Mouse (Mus musculus) heart, postnatal 25 days (tissue): ENCODE results near the gene Cwc25. TPM values are rescaled to one million over a fixed set of nuclear protein-coding genes. Genes with fewer than 3 reads are reported as not detected.
A peak's percentile ranks its signal among the peaks of the same experiment; 100 is the strongest.
"Not testable (repeated sequence)": the region's sequence is repeated elsewhere in the genome, so short reads cannot be mapped to it uniquely, and the experiment has no call there.

Experiments
- DNase-seq: peaks from one replicate; pipeline ENCODE4 v3.0.0; 2022; ENCODE audit warnings: low spot score
- intact Hi-C: fragments of 180-260 bp; cut with DNase I; formaldehyde crosslinking; loops from one replicate; pipeline ENCODE4 v1.15.1; 2025
- total RNA-seq, 2 experiments: library from RNA; stranded (reverse); gene quantifications; 2 replicates each; pipeline ENCODE4 v1.2.3; 2021

The Cwc25 gene
- total RNA-seq, 2 experiments from 2014 or later = 7.0 to 7.2 TPM

DNA sequence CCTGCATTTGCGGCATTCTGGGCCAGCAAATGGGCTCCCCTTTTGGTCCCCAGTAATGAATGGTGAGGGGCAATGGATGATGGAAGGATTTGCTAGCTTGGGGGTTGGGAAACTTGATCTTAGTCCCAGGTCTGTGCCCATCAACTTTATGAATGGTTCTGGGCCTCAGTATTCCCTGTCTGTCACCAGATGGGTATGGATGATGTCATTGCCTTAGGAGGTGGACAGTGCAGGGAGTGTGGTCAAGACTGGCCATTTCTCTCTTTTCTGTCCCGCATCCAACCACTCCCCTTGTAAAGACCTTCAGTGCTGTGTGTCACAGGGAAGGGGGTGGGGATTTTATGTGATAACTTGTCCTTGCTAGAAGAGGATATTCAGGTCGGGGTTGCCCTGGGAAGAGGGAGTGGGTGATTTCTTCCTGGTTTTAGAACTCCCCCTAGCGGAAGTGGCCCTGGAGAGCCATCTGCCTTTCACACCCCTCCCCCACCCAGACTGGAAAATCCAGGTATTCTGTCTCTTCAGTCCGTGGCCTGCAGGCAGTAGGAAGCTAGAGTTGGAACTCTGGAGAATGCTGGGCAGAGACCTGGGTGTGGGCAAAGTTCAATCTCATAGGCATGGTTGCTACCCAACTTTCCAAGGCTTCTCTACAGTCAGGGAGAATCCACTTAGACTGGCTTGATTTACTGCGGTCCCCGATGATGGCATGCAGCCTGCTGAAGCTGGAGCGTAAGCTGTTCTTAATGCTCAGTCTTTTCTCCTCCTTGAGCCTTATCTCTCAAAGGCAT lies 35.2 kb upstream of the Cwc25 start:
- intact Hi-C loops = loop anchor here (2.0 kb wide), 2 partner anchors 19 to 39 kb away; partner anchors contain the start of gene B230217C12Rik
- no peak for DNase-seq

DNA sequence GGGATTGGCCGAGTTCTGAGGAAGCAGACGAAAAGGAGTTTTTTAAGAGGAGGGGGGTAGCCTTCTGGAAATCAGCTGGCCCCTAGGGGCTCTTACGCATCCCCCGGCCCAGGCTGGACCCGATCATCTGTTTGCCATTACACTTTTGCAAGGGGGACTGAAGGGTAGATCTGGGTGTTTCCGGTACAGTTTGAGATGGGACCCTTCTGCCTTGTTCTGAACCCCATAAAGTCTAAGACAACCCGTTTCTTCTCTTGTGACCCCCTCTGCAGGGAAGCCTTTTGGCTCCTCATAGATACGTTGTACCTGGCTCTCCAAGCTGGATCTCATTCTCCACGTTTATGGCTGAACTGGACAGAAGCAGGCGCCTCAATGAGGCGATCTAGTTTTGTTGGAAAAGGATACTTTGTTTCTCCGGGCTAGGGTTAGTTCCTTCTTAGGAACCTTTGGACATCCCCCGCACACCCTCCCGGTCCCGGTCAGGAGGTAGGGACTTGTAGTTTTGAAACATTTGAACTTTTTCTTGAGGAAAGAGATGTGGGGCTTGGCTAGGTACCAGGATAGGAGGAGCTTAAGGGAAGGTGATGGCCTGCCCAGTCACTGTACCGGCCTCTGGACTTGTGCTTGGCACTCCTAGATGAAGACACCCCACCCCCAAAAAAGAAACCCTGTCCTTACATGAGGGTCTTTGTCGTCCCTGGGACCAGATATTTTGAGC lies 34.5 kb upstream of the Cwc25 start:
- intact Hi-C loops = loop anchor here (2.0 kb wide), 2 partner anchors 20 to 40 kb away; partner anchors contain the start of gene B230217C12Rik
- DNase-seq = no peak

DNA sequence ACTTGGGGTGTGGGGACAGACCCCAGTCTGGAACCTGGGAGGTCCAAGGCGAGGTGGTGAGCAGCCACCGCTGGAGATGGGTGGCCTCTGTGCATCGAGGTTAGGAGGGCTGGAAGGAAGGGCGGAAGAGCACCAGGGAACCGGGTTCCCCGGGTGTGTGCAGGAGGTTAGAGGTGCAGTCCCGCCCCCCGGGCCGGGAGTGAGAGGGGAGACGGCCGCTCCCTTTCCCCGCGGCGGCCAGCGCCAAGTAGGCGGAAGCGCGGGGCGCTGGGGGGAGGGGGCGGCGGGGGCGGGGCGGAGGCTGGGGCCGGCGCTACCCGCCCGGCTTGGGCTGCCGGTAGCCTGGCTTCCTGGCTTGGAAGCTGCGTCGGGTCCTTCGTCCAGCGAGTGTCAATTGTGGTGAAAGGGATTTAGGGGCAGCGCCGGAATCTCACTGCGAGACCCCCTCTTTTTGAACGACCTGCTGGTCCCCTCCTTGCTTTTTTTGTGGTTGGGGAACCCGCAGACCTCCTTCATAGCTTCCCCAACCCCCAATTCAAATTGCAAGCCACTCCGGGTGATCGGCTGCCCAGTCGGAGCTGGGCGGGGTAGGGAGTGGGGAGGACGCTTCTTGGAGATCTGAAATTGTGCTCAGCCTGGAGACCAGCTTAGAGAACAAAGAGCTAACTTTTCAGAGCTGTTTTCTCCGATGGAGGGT lies 33.8 kb upstream of the Cwc25 start:
- DNase-seq = peak; percentile 71
- intact Hi-C loops = loop anchor here (2.0 kb wide), 2 partner anchors 21 to 41 kb away; partner anchors contain the start of gene B230217C12Rik

DNA sequence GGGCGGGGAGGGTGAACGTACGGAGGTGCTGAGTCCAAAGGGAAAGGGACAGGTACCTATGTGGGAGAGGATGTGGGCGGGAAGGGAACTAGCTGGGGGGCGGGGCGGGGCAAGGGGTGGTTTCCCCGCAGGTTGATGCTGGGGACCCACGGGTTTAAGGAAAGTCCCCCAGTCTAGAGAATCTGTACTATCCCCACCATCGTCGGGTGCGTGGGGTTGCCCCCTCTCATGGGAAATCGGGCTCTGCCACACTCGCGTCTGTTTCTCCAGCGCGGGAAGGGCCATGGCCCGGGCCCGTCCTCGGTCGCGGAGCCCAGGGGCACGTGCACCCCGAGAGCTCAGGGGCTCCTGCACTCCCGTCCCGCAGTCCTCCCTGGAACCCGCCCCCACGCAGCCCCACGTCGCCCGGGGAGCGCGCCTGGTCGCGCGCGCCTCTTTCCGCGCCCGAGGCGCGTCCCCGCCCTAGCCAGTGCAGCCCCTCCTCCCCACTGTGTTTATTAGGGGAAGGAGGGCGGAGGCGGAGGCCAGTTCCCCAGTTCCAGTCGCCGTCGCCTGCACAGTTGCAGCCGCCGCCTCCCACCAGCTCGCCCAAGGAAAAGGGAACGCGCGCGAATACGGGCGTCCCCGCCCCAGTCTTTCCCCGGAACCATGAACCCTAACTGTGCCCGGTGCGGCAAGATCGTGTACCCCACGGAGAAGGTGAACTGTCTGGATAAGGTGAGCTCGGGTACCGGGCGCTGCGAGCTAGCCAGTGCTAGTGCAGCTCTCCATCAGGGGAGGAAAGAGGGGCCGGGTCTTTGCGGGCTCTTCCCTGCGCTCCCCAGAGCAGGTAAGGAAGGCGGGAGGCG lies 33.0 kb upstream of the Cwc25 start:
- intact Hi-C loops = no loop called here
- peak; percentile 80 for DNase-seq

DNA sequence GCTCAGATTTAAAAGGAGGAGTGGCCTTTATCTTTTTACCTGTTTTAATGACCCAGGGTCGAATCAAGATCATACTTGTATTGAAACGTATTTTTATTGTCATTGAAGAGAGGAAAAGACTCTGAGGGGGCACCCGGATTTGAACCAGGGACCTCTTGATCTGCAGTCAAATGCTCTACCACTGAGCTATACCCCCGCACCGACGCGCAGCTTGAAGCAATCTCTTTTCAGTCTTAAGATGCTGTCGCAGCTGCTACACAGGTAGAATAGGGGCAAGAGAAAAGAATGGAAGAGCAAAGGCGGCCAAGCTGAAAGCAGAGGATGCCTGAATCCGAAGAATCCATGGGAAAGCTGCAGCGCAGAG lies 32.4 kb upstream of the Cwc25 start, which contains the start of gene Lasp1:
Gene Lasp1 (plus strand): TSS at position 219 of the 364 bp plus-strand sequence.
- intact Hi-C loops = no loop called here
- no peak for DNase-seq

DNA sequence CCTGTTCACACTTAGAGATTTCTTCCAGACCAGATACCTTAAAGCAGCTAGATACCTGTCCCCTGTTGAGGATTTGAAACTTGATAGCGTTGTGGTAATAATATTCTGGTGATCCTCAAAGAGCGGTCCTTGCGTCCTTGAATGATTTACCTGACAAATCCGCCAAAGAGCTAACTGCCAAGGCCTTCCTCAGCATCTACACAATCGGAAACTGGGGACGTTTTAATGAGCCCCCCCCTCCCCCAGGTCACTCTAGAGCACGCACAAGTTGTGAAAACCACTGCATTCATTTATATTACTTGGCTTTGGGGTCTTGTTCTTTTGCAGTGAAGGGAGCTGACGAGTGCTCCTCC lies 31.7 kb upstream of the Cwc25 start:
- no peak for DNase-seq
- intact Hi-C loops = no loop called here

DNA sequence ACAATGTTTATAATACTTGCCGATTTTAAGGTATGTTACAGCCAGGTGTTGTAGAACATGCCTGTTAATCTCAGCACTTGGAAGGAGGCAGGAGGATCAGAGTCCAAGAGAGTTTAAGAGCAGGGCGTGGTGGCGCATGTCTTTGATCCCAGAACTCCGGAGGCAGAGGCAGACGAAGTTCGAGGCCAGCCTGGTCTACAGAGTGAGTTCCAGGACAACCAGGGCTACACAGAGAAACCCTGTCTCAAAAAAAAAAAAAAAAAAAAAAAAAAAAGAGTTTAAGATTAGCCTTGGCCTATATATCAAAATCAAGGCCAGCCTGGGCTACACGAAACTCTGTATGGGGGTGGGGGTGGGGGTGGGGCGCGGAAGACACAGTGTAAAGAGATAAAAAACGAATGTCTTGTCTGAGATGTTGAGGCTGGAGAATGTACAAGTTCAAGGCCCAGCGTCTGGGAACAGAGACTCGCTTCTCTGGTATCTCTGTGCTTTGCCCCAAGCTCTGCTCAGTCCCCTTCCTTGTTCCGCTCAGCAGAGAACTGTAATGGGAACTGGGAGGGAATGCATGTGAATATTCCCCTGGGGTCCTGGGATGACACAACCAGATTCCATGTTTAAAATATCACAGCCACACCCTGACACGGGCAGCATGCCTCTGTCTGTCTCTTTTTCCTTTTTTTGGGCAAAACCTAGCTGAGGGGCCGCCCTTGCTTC lies 31.2 kb upstream of the Cwc25 start:
- intact Hi-C loops = no loop called here
- no peak for DNase-seq

DNA sequence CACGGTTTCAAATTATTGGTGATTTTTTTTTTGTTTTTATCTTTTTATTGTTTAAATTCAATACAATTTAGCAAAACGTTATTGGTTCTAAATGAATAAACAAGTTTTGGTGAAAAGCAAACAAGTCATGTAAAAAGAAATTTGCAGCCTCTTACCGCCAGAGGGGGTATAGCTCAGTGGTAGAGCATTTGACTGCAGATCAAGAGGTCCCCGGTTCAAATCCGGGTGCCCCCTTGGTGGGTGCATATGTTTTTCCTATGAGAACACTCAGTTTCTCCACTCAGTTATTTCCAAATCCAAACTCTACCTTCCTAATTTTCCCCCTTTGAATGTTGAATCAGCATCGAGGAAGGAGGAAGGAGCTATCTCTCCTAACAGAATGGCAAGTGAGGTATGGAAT lies 30.6 kb upstream of the Cwc25 start:
- intact Hi-C loops = no loop called here
- no peak for DNase-seq

DNA sequence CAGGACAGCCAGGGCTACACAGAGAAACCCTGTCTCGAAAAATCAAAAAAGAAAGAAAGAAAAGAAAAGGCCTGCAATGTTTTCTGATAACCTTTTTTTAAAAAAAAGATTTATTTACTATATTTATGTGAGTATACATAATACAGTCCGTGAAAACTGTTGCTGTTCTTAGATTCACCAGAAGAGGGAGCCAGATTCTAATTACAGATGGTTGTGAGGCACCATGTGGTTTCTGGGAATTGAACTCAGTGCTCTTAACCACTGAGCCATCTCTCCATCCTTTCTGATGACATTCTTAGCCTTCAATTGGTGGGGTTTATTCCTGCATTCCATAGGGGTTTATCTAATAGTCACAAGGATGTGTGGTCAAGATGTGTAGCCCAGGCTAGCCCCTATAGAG lies 26.8 kb upstream of the Cwc25 start:
- intact Hi-C loops = loop anchor here (2.0 kb wide), 1 partner anchor 196 kb away; no protein-coding TSS in a partner anchor
- DNase-seq = no peak

DNA sequence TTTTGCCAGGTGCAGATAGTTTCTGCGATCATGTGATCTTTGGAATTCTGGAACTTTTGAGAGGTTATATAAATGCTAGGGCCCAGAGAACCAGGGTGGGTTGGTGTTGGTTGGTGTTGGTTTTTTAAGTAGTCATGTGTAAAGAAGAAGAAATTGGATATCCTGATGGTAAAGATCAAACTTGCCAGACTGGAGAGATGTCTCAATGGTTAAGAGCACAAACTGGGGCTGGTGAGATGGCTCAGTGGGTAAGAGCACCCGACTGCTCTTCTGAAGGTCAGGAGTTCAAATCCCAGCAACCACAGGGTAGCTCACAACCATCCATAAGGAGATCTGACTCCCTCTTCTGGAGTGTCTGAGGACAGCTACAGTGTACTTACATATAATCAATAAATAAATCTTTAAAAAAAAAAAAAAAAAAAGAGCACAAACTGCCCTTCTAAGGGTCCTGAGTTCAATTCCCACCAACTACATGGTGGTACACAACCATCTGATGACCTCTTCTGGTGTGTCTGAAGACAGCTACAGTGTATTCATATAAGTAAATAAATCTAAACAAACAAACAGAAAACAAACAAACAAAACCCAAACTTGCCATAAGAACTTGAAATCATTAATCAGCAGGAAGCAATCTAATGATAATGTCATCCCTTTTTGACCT lies 24.6 kb upstream of the Cwc25 start:
- DNase-seq, intact Hi-C loops: not testable (repeated sequence)

DNA sequence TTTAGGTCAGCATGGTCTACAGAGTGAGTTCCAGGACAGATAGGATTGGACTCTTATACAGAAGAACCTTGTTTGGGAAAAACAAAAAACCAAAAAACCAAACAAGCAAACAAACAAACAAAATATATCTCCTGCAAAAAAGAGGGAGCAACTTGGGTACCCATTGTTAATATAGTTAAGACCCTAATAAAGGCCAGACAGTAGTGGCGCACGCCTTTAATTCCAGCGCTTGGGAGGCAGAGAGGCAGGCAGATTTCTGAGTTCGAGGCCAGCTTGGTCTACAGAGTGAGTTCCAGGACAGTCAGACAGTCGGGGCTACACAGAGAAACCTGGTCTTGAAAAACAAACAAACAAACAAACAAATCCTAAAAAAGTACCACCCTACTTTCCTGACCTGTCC lies 23.4 kb upstream of the Cwc25 start:
- intact Hi-C loops = no loop called here
- no peak for DNase-seq

DNA sequence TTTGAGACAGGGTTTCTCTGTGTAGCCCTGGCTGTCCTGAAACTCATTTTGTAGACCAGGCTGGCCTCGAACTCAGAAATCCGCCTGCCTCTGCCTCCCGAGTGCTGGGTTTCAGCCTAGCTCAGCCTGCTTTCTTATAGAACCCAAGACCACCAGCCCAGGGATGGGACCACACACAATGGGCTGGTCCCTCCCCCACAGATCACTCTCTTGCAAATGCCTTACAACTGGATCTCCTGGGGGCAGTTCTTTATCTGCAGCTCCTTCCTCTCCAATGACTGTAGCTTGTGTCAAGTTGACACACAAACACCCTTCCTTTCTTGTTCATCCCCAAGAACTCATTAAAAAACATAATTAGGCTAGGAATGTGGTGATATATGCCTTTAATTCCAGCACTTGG lies 21.6 kb upstream of the Cwc25 start:
- intact Hi-C loops = no loop called here
- no peak for DNase-seq

DNA sequence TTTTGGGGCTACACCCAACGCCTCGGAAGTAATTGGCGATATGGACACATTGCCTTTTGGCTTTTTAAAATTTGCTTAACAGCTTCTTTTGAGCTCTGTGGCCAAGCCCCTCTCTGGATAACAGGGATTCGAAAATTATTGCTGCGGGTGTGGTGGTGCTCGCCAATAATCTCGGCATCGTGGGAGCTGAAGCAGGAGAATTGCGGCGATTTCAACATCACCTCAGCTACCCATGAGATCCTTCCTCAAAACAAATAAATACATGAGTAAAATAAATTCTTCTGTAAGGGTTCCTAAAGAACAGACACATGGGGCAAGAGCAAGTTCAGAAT lies 16.2 kb upstream of the Cwc25 start:
- DNase-seq = no peak
- intact Hi-C loops = no loop called here

DNA sequence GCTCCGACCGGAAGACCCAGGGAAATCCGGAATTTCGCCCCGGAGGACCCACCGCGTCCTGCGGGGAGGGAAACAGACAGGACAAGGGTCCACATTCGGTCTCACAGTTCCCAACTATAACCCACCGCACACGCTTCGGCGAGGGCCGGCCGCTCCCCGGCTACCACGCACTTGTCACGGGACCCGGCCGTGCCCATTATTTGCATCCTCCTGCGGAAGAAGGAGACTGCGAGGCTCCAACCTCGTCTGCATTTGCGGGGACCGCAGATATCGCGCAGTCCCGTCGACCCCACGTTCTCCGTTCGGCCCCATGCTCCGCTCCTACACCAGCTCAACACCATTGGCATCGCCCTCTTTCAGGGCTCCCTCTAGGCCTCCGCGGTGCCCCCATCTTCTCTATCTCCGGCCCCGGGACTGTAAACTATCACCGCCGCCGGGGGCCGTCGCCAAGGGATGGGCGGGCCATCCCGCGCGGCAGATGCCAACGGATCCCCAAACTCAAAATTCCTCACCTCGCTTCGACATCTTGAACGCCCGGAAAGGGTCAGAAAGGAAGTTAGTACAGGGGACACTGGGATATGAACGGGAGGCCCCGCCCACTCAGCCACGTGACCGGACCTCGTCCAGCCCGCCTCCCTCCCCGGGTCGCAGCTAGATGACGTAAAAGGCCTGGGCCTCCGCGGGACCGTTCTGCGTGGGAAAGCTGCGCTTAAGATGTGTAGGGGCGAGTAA lies 15.6 kb upstream of the Cwc25 start, which contains the start of gene Rpl23:
Gene Rpl23 (minus strand): TSS at position 606 of the 732 bp plus-strand sequence.
- DNase-seq = peak; percentile 98
- intact Hi-C loops = loop anchor here (2.0 kb wide), 1 partner anchor 15 kb away; the partner anchor contains the start of gene Cwc25

DNA sequence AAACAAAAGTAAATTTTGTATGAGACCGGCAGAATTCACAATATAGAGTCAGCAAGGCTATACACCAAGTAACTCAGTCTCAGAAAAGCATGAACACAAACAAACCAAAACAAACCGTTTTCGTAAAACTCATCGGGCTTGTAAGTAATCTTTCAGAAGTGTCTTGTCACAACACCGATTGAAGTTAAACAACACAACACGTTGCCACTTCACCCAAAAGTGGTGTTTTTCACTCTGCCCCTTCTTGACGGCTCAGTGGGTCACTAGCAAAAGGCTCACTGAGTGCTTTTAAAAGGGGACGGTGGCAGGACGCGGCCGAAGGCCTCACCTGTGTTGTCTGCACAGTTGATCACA lies 15.1 kb upstream of the Cwc25 start:
- intact Hi-C loops = loop anchor here (2.0 kb wide), 1 partner anchor 15 kb away; the partner anchor contains the start of gene Cwc25

DNA sequence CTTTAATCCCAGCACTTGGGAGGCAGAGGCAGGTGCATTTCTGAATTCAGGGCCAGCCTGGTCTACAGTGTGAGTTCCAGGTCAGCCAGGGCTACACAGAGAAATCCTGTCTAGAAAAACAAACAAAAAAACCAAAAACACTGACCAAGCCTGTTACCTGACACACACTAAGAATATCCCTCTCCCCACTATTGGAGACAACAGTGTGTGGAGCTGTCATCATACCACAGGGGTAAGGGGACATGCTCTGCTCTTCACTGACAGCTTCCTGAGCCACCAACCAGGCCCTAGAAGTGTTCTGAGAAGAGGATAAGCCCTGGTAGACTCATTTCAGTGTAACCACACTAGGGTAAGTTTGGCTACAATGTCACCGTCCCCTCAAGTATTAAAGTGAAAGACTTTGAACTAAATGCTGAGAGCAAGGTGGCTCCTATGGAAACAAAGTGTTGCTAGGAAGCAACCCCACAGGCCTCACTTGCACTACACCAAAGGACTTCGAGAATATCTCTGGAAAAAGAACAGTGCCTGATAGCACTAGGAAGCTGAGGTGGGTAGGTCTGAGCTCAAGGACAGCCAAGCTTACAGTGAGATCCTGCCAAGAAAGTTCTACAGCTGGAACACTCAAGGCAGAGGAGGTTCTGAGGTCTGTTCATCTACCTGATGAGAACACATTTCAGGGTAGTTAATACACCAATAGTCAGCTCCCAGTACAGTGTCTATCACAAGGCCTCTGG lies 13.8 kb upstream of the Cwc25 start:
- no peak for DNase-seq
- intact Hi-C loops = loop anchor here (2.0 kb wide), 1 partner anchor 13 kb away; the partner anchor contains the start of gene Cwc25

More for the DNA sequence above, 15.1 kb upstream of the Cwc25 start:
- DNase-seq = no peak

DNA sequence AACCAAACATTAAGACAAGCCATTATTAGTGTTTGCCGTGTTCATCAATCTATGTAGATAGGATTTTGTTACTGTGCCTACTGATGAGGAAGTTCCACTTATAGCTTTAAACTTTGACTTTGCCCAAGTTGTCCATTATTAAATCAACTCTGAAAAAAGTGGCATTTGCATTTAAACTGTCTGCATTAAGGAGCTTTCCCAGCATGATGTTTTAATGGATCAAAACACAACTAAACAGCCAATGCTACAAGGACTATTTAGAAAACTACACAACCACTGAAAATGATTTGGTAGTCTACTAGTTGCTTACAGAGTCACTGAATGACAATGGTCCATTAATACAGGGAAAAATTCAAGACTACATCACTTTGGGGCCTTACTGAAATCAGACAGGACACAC lies 12.6 kb upstream of the Cwc25 start:
- intact Hi-C loops = no loop called here
- no peak for DNase-seq
